Mouse (Mus musculus) midbrain, embryonic 13.5 days (tissue): ENCODE data around the gene Scn3a. TPM values are rescaled to one million over a fixed set of nuclear protein-coding genes. Genes with fewer than 3 reads are reported as not detected.

Experiments
- ATAC-seq: fragments of 200-750 bp; cut with Nextera tagmentation; 2 replicates; pipeline ENCODE4 v1.8.0; 2017; ENCODE audit warnings: mild to moderate bottlenecking, moderate TSS enrichment, moderate library complexity
- H3K27ac ChIP-seq: fragments of 300-500 bp; sonication (generic); 2 replicates; pipeline ENCODE4 v1.5.1; 2015; ENCODE audit warnings: inconsistent platforms, mild to moderate bottlenecking, moderate library complexity
- H3K27me3 ChIP-seq: fragments of 300-500 bp; sonication (generic); 2 replicates; pipeline ENCODE4 v1.6.1; 2015; ENCODE audit warnings: mild to moderate bottlenecking, inconsistent platforms
- H3K36me3 ChIP-seq: fragments of 300-500 bp; sonication (generic); 2 replicates; pipeline ENCODE4 v1.6.1; 2015; ENCODE audit warnings: mild to moderate bottlenecking, inconsistent platforms
- H3K4me1 ChIP-seq: fragments of 300-500 bp; sonication (generic); replicated peaks from 2 replicates; pipeline ENCODE4 v1.6.1; 2015; ENCODE audit warnings: inconsistent platforms
- H3K4me2 ChIP-seq: fragments of 300-500 bp; sonication (generic); replicated peaks from 2 replicates; pipeline ENCODE4 v1.6.1; 2015; ENCODE audit warnings: moderate library complexity, mild to moderate bottlenecking, inconsistent platforms
- H3K4me3 ChIP-seq: fragments of 300-500 bp; sonication (generic); replicated peaks from 2 replicates; pipeline ENCODE4 v1.5.1; 2015; ENCODE audit warnings: mild to moderate bottlenecking, inconsistent platforms
- H3K9ac ChIP-seq: fragments of 300-500 bp; sonication (generic); replicated peaks from 2 replicates; pipeline ENCODE4 v1.6.1; 2015; ENCODE audit warnings: mild to moderate bottlenecking, inconsistent platforms
- H3K9me3 ChIP-seq: fragments of 300-500 bp; sonication (generic); 2 replicates; pipeline ENCODE4 v1.6.1; 2016; ENCODE audit warnings: mild to moderate bottlenecking, inconsistent platforms
- WGBS: fragments of 180-500 bp; shearing (Covaris S2); methylation state at CpG from one replicate; pipeline ENCODE4 v1.1.7; 2015; 5-methylcytosine and 5-hydroxymethylcytosine counted together
- polyA plus RNA-seq: library from polyadenylated mRNA; unstranded; fragments of >200 nt; fragmentation: Nextera tagmentation; extraction: Ambion mirVana; gene quantifications from 2 replicates; pipeline ENCODE4 v1.2.1, GENCODE M21; 2015

Scn3a gene
- polyA plus RNA-seq, result 63.2 and 69.1 TPM in 2 replicates

- 0 out of 2 replicates have a peak, but pooled peaks cover 3% of the 10 kb centered on the region for H3K27me3 ChIP-seq
- ATAC-seq, result peak; percentile 87
- peak within 1 kb of the TSS; percentile 56 for H3K4me3 ChIP-seq
- peak within 1 kb of the TSS; percentile 89 for H3K27ac ChIP-seq
- H3K9me3 ChIP-seq, result no peaks in the 10 kb centered on the region
- H3K36me3 ChIP-seq, result no peaks in the 10 kb centered on the region
- peaks cover 27% of the 10 kb centered on the region for H3K4me1 ChIP-seq
- peak within 1 kb of the TSS; percentile 76 for H3K9ac ChIP-seq
- WGBS, result 11% methylated on average over 16 of the region's 16 CpGs
- H3K4me2 ChIP-seq, result peak within 1 kb of the TSS; percentile 70
Observed at GRCm38 (mm10) chr2:65566793-65567787, at the start of gene Scn3a. Scn3a (minus strand) TSS chr2:65567627.

DNA sequence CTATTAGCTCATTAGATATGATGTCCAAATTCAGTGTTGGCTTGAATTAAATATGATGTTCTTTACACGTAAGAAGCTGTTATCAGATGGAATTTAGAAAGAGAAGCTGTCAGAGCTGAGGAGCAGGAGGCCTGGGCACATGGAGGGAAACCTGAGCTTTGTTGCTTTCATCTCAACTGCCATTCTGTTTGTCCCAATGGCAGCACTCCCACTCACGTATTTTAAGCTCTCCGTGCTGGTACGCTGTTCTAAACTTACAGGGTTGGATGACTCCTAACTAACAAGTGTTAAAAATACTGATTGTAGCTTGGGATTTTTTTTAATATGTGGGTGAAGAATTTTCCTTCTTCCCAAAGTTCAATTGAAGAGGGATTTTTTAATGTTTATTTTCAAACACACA is 44.5 kb upstream of the Scn3a start:
- ATAC-seq, result no peak
- H3K4me3 ChIP-seq, result no peak overlapping the region
- no peak overlapping the region for H3K4me2 ChIP-seq
- no peaks in the 10 kb centered on the region for H3K9me3 ChIP-seq
- H3K4me1 ChIP-seq, result no peaks in the 10 kb centered on the region
- H3K9ac ChIP-seq, result no peak overlapping the region
- WGBS, result 87% methylated on average over 4 of the region's 4 CpGs
- no peaks in the 10 kb centered on the region for H3K36me3 ChIP-seq
- H3K27me3 ChIP-seq, result no peaks in the 10 kb centered on the region
- H3K27ac ChIP-seq, result no peak overlapping the region

DNA sequence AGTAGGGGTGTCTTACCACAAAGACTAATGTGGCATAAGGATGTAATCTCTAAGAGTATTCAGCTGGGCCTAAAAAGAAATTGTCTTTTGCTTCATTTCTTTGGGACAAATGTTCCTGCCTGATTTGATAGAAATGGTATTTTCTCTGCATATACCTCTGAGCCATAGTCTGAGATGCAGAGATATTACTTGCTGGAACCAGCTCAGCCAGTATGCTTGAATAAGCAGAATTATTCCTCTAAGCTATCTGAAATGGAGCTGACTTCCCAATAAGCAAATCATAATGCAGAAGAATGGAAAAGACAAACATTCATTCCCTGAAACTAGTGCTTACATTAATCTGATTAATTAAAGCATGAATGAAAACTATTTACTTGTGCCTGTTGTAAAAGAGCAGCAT is 40.4 kb upstream of the Scn3a start:
- no peaks in the 10 kb centered on the region for H3K9me3 ChIP-seq
- H3K4me1 ChIP-seq, result no peaks in the 10 kb centered on the region
- H3K9ac ChIP-seq, result no peak overlapping the region
- no peak for ATAC-seq
- H3K27me3 ChIP-seq, result no peaks in the 10 kb centered on the region
- no peak overlapping the region for H3K4me3 ChIP-seq
- no peak overlapping the region for H3K4me2 ChIP-seq
- H3K36me3 ChIP-seq, result no peaks in the 10 kb centered on the region
- H3K27ac ChIP-seq, result no peak overlapping the region

GRCm38 (mm10) chr2:65587679-65588078 is 20.3 kb upstream of the Scn3a start:
- ATAC-seq, result no peak
- Histone ChIP-seq H3K27me3 (no peaks in the 10 kb centered on the region), H3K36me3 (no peaks in the 10 kb centered on the region), H3K4me1 (no peaks in the 10 kb centered on the region), H3K4me2 (no peak overlapping the region), H3K9ac (no peak overlapping the region), H3K4me3 (no peak overlapping the region), H3K27ac (no peak overlapping the region), H3K9me3 (no peaks in the 10 kb centered on the region)
- 89% methylated on average over 5 of the region's 5 CpGs for WGBS

- Histone ChIP-seq H3K4me1 (peaks cover 27% of the 10 kb centered on the region), H3K4me2 (no peak overlapping the region), H3K27ac (no peak overlapping the region), H3K27me3 (0 out of 2 replicates have a peak, but pooled peaks cover 3% of the 10 kb centered on the region), H3K9ac (no peak overlapping the region), H3K9me3 (no peaks in the 10 kb centered on the region), H3K36me3 (no peaks in the 10 kb centered on the region), H3K4me3 (no peak overlapping the region)
- WGBS, result 95% methylated on average over 4 of the region's 4 CpGs
- peak; percentile 67 for ATAC-seq
Observed at GRCm38 (mm10) chr2:65567925-65568324, 498 bp upstream of the Scn3a start.

- ATAC-seq, result peak; percentile 15; the same call in 1 of the 2 replicates
- Histone ChIP-seq H3K27ac (0 out of 2 replicates have a peak overlapping the region, but pooled peaks have one; percentile 39), H3K4me3 (peak overlapping the region; percentile 56), H3K27me3 (no peaks in the 10 kb centered on the region), H3K36me3 (no peaks in the 10 kb centered on the region), H3K9ac (peak overlapping the region; percentile 59), H3K4me1 (peaks cover 27% of the 10 kb centered on the region), H3K4me2 (peak overlapping the region; percentile 70), H3K9me3 (no peaks in the 10 kb centered on the region)
- 18% methylated on average over 4 of the region's 4 CpGs for WGBS
Observed at GRCm38 (mm10) chr2:65563898-65564297, 3.5 kb downstream of the Scn3a start.

GRCm38 (mm10) chr2:65557719-65558118 is 9.7 kb downstream of the Scn3a start:
- WGBS, result 83% methylated on average over 3 of the region's 3 CpGs
- H3K36me3 ChIP-seq, result 0 out of 2 replicates have a peak, but pooled peaks cover 4% of the 10 kb centered on the region
- no peak for ATAC-seq
- no peaks in the 10 kb centered on the region for H3K27me3 ChIP-seq
- no peak overlapping the region for H3K9ac ChIP-seq
- H3K27ac ChIP-seq, result no peak overlapping the region
- no peak overlapping the region for H3K4me2 ChIP-seq
- no peaks in the 10 kb centered on the region for H3K9me3 ChIP-seq
- no peak overlapping the region for H3K4me3 ChIP-seq
- peaks cover 19% of the 10 kb centered on the region for H3K4me1 ChIP-seq

GRCm38 (mm10) chr2:65554662-65555061 is 12.8 kb downstream of the Scn3a start:
- Histone ChIP-seq H3K4me2 (no peak overlapping the region), H3K36me3 (0 out of 2 replicates have a peak, but pooled peaks cover 4% of the 10 kb centered on the region), H3K9ac (no peak overlapping the region), H3K4me3 (no peak overlapping the region), H3K27me3 (no peaks in the 10 kb centered on the region), H3K27ac (no peak overlapping the region), H3K4me1 (peaks cover 30% of the 10 kb centered on the region), H3K9me3 (no peaks in the 10 kb centered on the region)
- no peak for ATAC-seq
- 85% methylated on average over 7 of the region's 7 CpGs for WGBS

- H3K4me1 ChIP-seq, result peaks cover 30% of the 10 kb centered on the region
- no peak overlapping the region for H3K27ac ChIP-seq
- H3K36me3 ChIP-seq, result 0 out of 2 replicates have a peak, but pooled peaks cover 4% of the 10 kb centered on the region
- H3K9ac ChIP-seq, result no peak overlapping the region
- no peak overlapping the region for H3K4me2 ChIP-seq
- no peak for ATAC-seq
- no peaks in the 10 kb centered on the region for H3K9me3 ChIP-seq
- no peaks in the 10 kb centered on the region for H3K27me3 ChIP-seq
- 86% methylated on average over 3 of the region's 3 CpGs for WGBS
- no peak overlapping the region for H3K4me3 ChIP-seq
Observed at GRCm38 (mm10) chr2:65553473-65553872, 14.0 kb downstream of the Scn3a start.

- H3K4me2 ChIP-seq, result peak overlapping the region; percentile 21; the same call in 1 of the 2 replicates
- 0 out of 2 replicates have a peak, but pooled peaks cover 4% of the 10 kb centered on the region for H3K36me3 ChIP-seq
- H3K4me1 ChIP-seq, result peaks cover 30% of the 10 kb centered on the region
- H3K9me3 ChIP-seq, result no peaks in the 10 kb centered on the region
- ATAC-seq, result peak; percentile 10; the same call in 1 of the 2 replicates
- no peaks in the 10 kb centered on the region for H3K27me3 ChIP-seq
- no peak overlapping the region for H3K4me3 ChIP-seq
- WGBS, result 25% methylated on average over 3 of the region's 3 CpGs
- H3K27ac ChIP-seq, result peak overlapping the region; percentile 52
- H3K9ac ChIP-seq, result no peak overlapping the region
Observed at GRCm38 (mm10) chr2:65552727-65553126, 14.7 kb downstream of the Scn3a start.

DNA sequence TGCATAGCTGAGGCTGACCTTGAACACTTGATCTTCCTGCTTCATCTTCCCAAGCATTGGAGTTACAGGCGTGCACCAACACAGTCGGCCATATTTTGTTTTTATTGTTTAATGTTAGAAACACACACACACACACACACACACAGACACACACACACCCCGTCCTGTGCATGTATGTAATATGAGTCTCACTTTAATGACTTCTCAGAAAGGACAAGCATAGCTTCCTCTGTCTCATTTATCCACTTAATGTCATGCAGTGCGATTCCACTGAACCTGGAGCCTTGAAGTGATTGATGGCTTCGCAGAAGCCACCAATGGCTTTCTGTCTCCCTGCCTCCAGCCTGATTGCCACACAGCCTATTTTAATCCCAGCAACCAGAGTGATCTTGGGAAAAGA is 15.2 kb downstream of the Scn3a start:
- Histone ChIP-seq H3K36me3 (0 out of 2 replicates have a peak, but pooled peaks cover 4% of the 10 kb centered on the region), H3K4me2 (no peak overlapping the region), H3K9me3 (no peaks in the 10 kb centered on the region), H3K27ac (peak overlapping the region; percentile 52), H3K4me1 (peaks cover 33% of the 10 kb centered on the region), H3K4me3 (no peak overlapping the region), H3K9ac (no peak overlapping the region), H3K27me3 (no peaks in the 10 kb centered on the region)
- peak; percentile 80 for ATAC-seq
- 45% methylated on average over 5 of the region's 5 CpGs for WGBS

DNA sequence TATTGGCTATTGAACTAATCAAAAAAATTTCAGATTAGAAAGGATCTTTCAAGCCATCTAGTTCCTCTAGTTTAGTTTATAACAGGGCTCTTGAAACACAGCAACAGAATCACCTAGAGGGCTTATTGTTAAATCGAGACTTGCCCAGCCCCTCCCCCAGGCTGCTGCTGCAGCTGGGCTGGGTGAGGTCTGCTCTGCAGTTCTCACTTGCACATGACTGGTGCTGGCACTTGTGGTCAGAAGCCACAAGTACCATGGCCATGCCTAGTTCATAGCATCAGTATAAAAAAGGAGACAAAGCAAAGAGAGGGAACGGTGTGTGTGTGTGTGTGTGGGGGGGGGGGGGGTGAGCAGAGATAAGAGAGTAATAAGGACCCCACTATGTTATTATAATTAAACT is 15.7 kb downstream of the Scn3a start:
- Histone ChIP-seq H3K36me3 (0 out of 2 replicates have a peak, but pooled peaks cover 4% of the 10 kb centered on the region), H3K27me3 (no peaks in the 10 kb centered on the region), H3K9ac (no peak overlapping the region), H3K4me3 (no peak overlapping the region), H3K4me1 (peaks cover 38% of the 10 kb centered on the region), H3K27ac (peak overlapping the region; percentile 52; the same call in 1 of the 2 replicates), H3K9me3 (no peaks in the 10 kb centered on the region), H3K4me2 (no peak overlapping the region)
- WGBS, result 28% methylated on average over 2 of the region's 2 CpGs
- peak; percentile 69 for ATAC-seq
